Mouse (Mus musculus) CH12.LX (cell line): ENCODE data around the gene Btbd16. TPM values are rescaled to one million over a fixed set of nuclear protein-coding genes. Genes with fewer than 3 reads are reported as not detected.

ENCODE experiments used
- DNase-seq: peaks from one replicate; pipeline ENCODE4 v3.0.0-alpha.2; 2013; ENCODE audit errors: extremely low read depth
- H3K27ac ChIP-seq: 2 replicates; pipeline ENCODE4 v1.5.1; 2012; ENCODE audit warnings: low read depth, mild to moderate bottlenecking, control low read depth, moderate library complexity; ENCODE audit not compliant: insufficient read depth
- H3K27me3 ChIP-seq: replicated peaks from 2 replicates; pipeline ENCODE3; 2012; ENCODE audit warnings: inconsistent platforms
- H3K36me3 ChIP-seq, 2 experiments: replicated peaks in 1 of 2; 2 replicates each; pipeline versions ENCODE3 to v1.6.1; 2012; ENCODE audit warnings: inconsistent platforms in 1 of 2, low read length in 1 of 2, mild to moderate bottlenecking in 1 of 2, mixed read lengths in 1 of 2, moderate library complexity in 1 of 2; ENCODE audit not compliant: control insufficient read depth in 1 of 2, insufficient read depth in 1 of 2
- H3K4me1 ChIP-seq, 2 experiments: 2 replicates each; pipeline ENCODE4 v1.6.1; 2012; ENCODE audit warnings: inconsistent platforms in 1 of 2, moderate library complexity in 1 of 2; ENCODE audit not compliant: insufficient read depth in 2 of 2, control insufficient read depth in 1 of 2
- H3K4me2 ChIP-seq: 2 replicates; pipeline ENCODE4 v1.6.1; 2012; ENCODE audit warnings: low read depth, mild to moderate bottlenecking, control low read depth; ENCODE audit not compliant: poor library complexity, insufficient read depth, severe bottlenecking
- H3K4me3 ChIP-seq, 3 experiments: fragments of 150-350 bp in 1 of 3; sonication (generic) in 1 of 3; replicated peaks in 1 of 3; 2 replicates each; pipeline versions ENCODE3 to v1.5.1; 2011 to 2012; ENCODE audit warnings: low read depth in 2 of 3, low read length in 2 of 3, mild to moderate bottlenecking in 2 of 3, moderate library complexity in 2 of 3, control low read depth in 1 of 3, improper control_type of control experiment in 1 of 3, inconsistent platforms in 1 of 3, mixed read lengths in 1 of 3; ENCODE audit not compliant: poor library complexity in 1 of 3
- H3K79me2 ChIP-seq: replicated peaks from 2 replicates; pipeline ENCODE4 v1.6.1; 2012; ENCODE audit warnings: mild to moderate bottlenecking, moderate library complexity; ENCODE audit not compliant: control insufficient read depth, poor library complexity, insufficient read depth, severe bottlenecking; ENCODE audit errors: extremely low read depth
- H3K9ac ChIP-seq: 2 replicates; pipeline ENCODE4 v1.6.1; 2012; ENCODE audit warnings: low read depth, mild to moderate bottlenecking, control low read depth, moderate library complexity; ENCODE audit not compliant: insufficient read depth
- H3K9me3 ChIP-seq: replicated peaks from 2 replicates; pipeline ENCODE3; 2012; ENCODE audit warnings: low read length, inconsistent platforms, mixed read lengths
- BHLHE40 ChIP-seq: IDR thresholded peaks from 2 replicates; pipeline ENCODE4 v1.6.1; 2011; ENCODE audit warnings: mild to moderate bottlenecking, low read depth, low read length, improper control_type of control experiment
- CHD1 ChIP-seq: IDR thresholded peaks from 2 replicates; pipeline ENCODE4 v1.6.1; 2012; ENCODE audit warnings: low read depth, low read length, improper control_type of control experiment, inconsistent platforms
- CHD2 ChIP-seq: IDR thresholded peaks from 2 replicates; pipeline ENCODE4 v1.6.1; 2011; ENCODE audit warnings: low read length, improper control_type of control experiment
- CTCF ChIP-seq, 2 experiments: IDR thresholded peaks in 1 of 2; conservative IDR thresholded peaks in 1 of 2; 2 replicates each; pipeline ENCODE4 v1.5.1; 2011 to 2012; ENCODE audit warnings: low read depth in 2 of 2, low read length in 2 of 2, improper control_type of control experiment in 1 of 2, inconsistent platforms in 1 of 2, mild to moderate bottlenecking in 1 of 2, moderate library complexity in 1 of 2
- E2F4 ChIP-seq: IDR thresholded peaks from 2 replicates; pipeline ENCODE4 v1.6.1; 2011; ENCODE audit warnings: low read depth, low read length, improper control_type of control experiment; ENCODE audit not compliant: insufficient replicate concordance
- EP300 ChIP-seq: IDR thresholded peaks from 2 replicates; pipeline ENCODE4 v1.6.1; 2011; ENCODE audit warnings: low read length, improper control_type of control experiment
- GABPA ChIP-seq: IDR thresholded peaks from 2 replicates; pipeline ENCODE4 v1.6.1; 2012; ENCODE audit warnings: low read depth, low read length, improper control_type of control experiment, inconsistent platforms; ENCODE audit not compliant: insufficient replicate concordance
- HCFC1 ChIP-seq: IDR thresholded peaks from 2 replicates; pipeline ENCODE4 v1.6.1; 2012; ENCODE audit warnings: low read depth, mild to moderate bottlenecking, inconsistent platforms, low read length, improper control_type of control experiment
- JUN ChIP-seq: IDR thresholded peaks from 2 replicates; pipeline ENCODE4 v1.6.1; 2011; ENCODE audit warnings: low read depth, mild to moderate bottlenecking, low read length, improper control_type of control experiment, moderate library complexity; ENCODE audit not compliant: insufficient read depth
- JUND ChIP-seq: conservative IDR thresholded peaks from 2 replicates; pipeline ENCODE4 v1.6.1; 2011; ENCODE audit warnings: low read depth, low read length, improper control_type of control experiment
- KAT2A ChIP-seq: IDR thresholded peaks from 2 replicates; pipeline ENCODE4 v1.6.1; 2012; ENCODE audit warnings: low read length, improper control_type of control experiment, inconsistent platforms; ENCODE audit not compliant: insufficient replicate concordance
- MAFK ChIP-seq: IDR thresholded peaks from 2 replicates; pipeline ENCODE4 v1.6.1; 2011; ENCODE audit warnings: low read length, improper control_type of control experiment; ENCODE audit not compliant: insufficient replicate concordance
- MEF2A ChIP-seq: IDR thresholded peaks from 2 replicates; pipeline ENCODE4 v1.6.1; 2014; ENCODE audit warnings: low read depth, mild to moderate bottlenecking, inconsistent platforms, low read length, improper control_type of control experiment, borderline replicate concordance
- MXI1 ChIP-seq: IDR thresholded peaks from 2 replicates; pipeline ENCODE4 v1.6.1; 2011; ENCODE audit warnings: mild to moderate bottlenecking, low read depth, low read length, improper control_type of control experiment
- NELFE ChIP-seq: IDR thresholded peaks from 2 replicates; pipeline ENCODE4 v1.6.1; 2011; ENCODE audit warnings: low read depth, low read length, improper control_type of control experiment
- NRF1 ChIP-seq: IDR thresholded peaks from 2 replicates; pipeline ENCODE4 v1.6.1; 2014; ENCODE audit warnings: low read depth, mild to moderate bottlenecking, inconsistent platforms, low read length, improper control_type of control experiment, moderate library complexity
- POLR2A ChIP-seq: IDR thresholded peaks from 2 replicates; pipeline ENCODE4 v1.6.1; 2011; ENCODE audit warnings: low read depth, mild to moderate bottlenecking, improper control_type of control experiment, low read length
- POLR2AphosphoS2 ChIP-seq: IDR thresholded peaks from 2 replicates; pipeline ENCODE4 v1.6.1; 2011; ENCODE audit warnings: low read depth, low read length, improper control_type of control experiment
- RCOR1 ChIP-seq: conservative IDR thresholded peaks from 2 replicates; pipeline ENCODE4 v1.6.1; 2012; ENCODE audit warnings: low read depth, mild to moderate bottlenecking, inconsistent platforms, low read length, improper control_type of control experiment
- SMC3 ChIP-seq: IDR thresholded peaks from 2 replicates; pipeline ENCODE4 v1.6.1; 2011; ENCODE audit warnings: low read depth, low read length, improper control_type of control experiment
- TBP ChIP-seq: conservative IDR thresholded peaks from 2 replicates; pipeline ENCODE4 v1.6.1; 2011; ENCODE audit warnings: low read depth, low read length, improper control_type of control experiment
- TCF12 ChIP-seq: IDR thresholded peaks from 2 replicates; pipeline ENCODE4 v1.6.1; 2014; ENCODE audit warnings: low read depth, mild to moderate bottlenecking, inconsistent platforms, low read length, improper control_type of control experiment
- UBTF ChIP-seq: IDR thresholded peaks from 2 replicates; pipeline ENCODE4 v1.6.1; 2012; ENCODE audit warnings: low read depth, mild to moderate bottlenecking, inconsistent platforms, low read length, improper control_type of control experiment, moderate library complexity
- USF1 ChIP-seq: IDR thresholded peaks from 2 replicates; pipeline ENCODE4 v1.6.1; 2014; ENCODE audit warnings: low read depth, mild to moderate bottlenecking, inconsistent platforms, low read length, improper control_type of control experiment
- USF2 ChIP-seq: conservative IDR thresholded peaks from 2 replicates; pipeline ENCODE4 v1.6.1; 2011; ENCODE audit warnings: low read depth, low read length, improper control_type of control experiment
- ZNF384 ChIP-seq: IDR thresholded peaks from 2 replicates; pipeline ENCODE4 v1.6.1; 2012; ENCODE audit warnings: low read depth, low read length, improper control_type of control experiment, inconsistent platforms
- dilution Hi-C: fragments of 300-500 bp; cut with MboI; formaldehyde crosslinking; loops from 2 replicates; pipeline ENCODE4 v1.14.3; 2020; ENCODE audit warnings: low sequenced_read_pairs; ENCODE audit not compliant: extremely low pct_unique_long_range_greater_than_20kb, extremely low pct_ligation_motif_present
- in situ Hi-C: fragments of 300-500 bp; cut with MboI; formaldehyde crosslinking; loops from 3 replicates; pipeline ENCODE4 v1.14.3; 2019; ENCODE audit warnings: low sequenced_read_pairs, low pct_ligation_motif_present, low pct_unique_long_range_greater_than_20kb, mixed read lengths
- polyA plus RNA-seq: library from polyadenylated mRNA; unstranded; fragments of >175 nt; gene quantifications from 2 replicates; pipeline ENCODE4 v1.2.1, GENCODE M21; 2012; ENCODE audit warnings: low read depth; ENCODE audit not compliant: insufficient read length
- total RNA-seq, 2 experiments: library from RNA; depleted of rRNA; stranded (reverse); fragments of 300-350 nt in 1 of 2; fragments of >200 nt in 1 of 2; gene quantifications; 2 replicates each; pipeline ENCODE4 v1.2.3; 2012 to 2014

The Btbd16 gene
- total and polyA plus RNA-seq, 3 experiments: not detected

- H3K4me1 ChIP-seq: peaks cover 0 to 7% of the 10 kb centered on the region in 2 experiments; a peak in 3 of 4 replicates
- no peak for DNase-seq
- dilution Hi-C loops: no loop called here
- H3K27ac ChIP-seq: no peak overlapping the region
- H3K79me2 ChIP-seq: no peaks in the 10 kb centered on the region
- H3K9me3 ChIP-seq: no peaks in the 10 kb centered on the region
- in situ Hi-C loops: no loop called here
- peaks cover 52% of the 10 kb centered on the region for H3K27me3 ChIP-seq
- H3K4me3 ChIP-seq: no peak overlapping the region
- no peak overlapping the region for H3K4me2 ChIP-seq
- TF ChIP-seq NELFE (no peak), CTCF (conservative IDR thresholded peaks at IDR 0.05 in 1 of 2, IDR thresholded peaks at IDR 0.05 in 1 of 2; ENCODE audit: low read depth in 2 of 2, low read length in 2 of 2) (no peak), USF2 (no peak), MAFK (no peak), POLR2A (no peak), JUND (no peak), UBTF (no peak), POLR2AphosphoS2 (no peak), TBP (no peak)
- H3K9ac ChIP-seq: no peak overlapping the region
- no peaks in the 10 kb centered on the region for H3K36me3 ChIP-seq
These were observed 64.2 kb downstream of the Btbd16 start for GRCm38 (mm10) chr7:130837941-130838657.

GRCm38 (mm10) chr7:130838658-130839025 is 64.8 kb downstream of the Btbd16 start:
- Histone ChIP-seq H3K9me3 (no peaks in the 10 kb centered on the region), H3K9ac (no peak overlapping the region), H3K79me2 (no peaks in the 10 kb centered on the region), H3K4me2 (no peak overlapping the region), H3K36me3 (no peaks in the 10 kb centered on the region), H3K27me3 (peaks cover 46% of the 10 kb centered on the region), H3K4me3 (no peak overlapping the region), H3K27ac (no peak overlapping the region), H3K4me1 (peaks cover 0 to 5% of the 10 kb centered on the region in 2 experiments; a peak in 3 of 4 replicates)
- no peak for DNase-seq
- dilution Hi-C loops: no loop called here
- no peak for TF ChIP-seq POLR2AphosphoS2
- no peak for TF ChIP-seq USF2
- no peak for TF ChIP-seq TBP
- no peak for TF ChIP-seq MEF2A
- TF ChIP-seq TCF12: no peak
- no peak for TF ChIP-seq MXI1
- no peak for TF ChIP-seq CHD1
- no peak for TF ChIP-seq HCFC1
- TF ChIP-seq CHD2: no peak
- TF ChIP-seq E2F4: no peak
- TF ChIP-seq RCOR1: no peak
- no peak for TF ChIP-seq EP300
- TF ChIP-seq USF1: no peak
- TF ChIP-seq BHLHE40: no peak
- TF ChIP-seq JUN: no peak
- TF ChIP-seq ZNF384: no peak
- TF ChIP-seq SMC3: no peak
- no peak for TF ChIP-seq NRF1
- no peak for TF ChIP-seq GABPA
- TF ChIP-seq KAT2A: no peak
- in situ Hi-C loops: no loop called here
